Mouse (Mus musculus) neural tube, embryonic 13.5 days (tissue): ENCODE data around the gene Selenos. TPM values are rescaled to one million over a fixed set of nuclear protein-coding genes. Genes with fewer than 3 reads are reported as not detected.

Experiments used
- polyA plus RNA-seq: library from polyadenylated mRNA; unstranded; fragments of >200 nt; fragmentation: Nextera tagmentation; extraction: Ambion mirVana; gene quantifications from 2 replicates; pipeline ENCODE4 v1.2.1, GENCODE M21; 2015

The Selenos gene
- polyA plus RNA-seq, 1 experiment from 2014 or later: 97.2 TPM

Other genes with a start within 250 kb of the Selenos start
- gene Pcsk6, start 217.9 kb upstream of the Selenos start, polyA plus RNA-seq: 1.2 and 1.3 TPM in 2 replicates
- gene Gm45213, start 36.0 kb upstream of the Selenos start, polyA plus RNA-seq: not detected in 2 replicates
- gene Snrpa1, start 20.6 kb upstream of the Selenos start, polyA plus RNA-seq: 128 and 129 TPM in 2 replicates
- 11.5 and 13.3 TPM in 2 replicates for gene Chsy1, start 29.9 kb downstream of the Selenos start, polyA plus RNA-seq